Mouse (Mus musculus): ENCODE data around the gene Gm6034. TPM values are rescaled to one million over a fixed set of nuclear protein-coding genes. Genes with fewer than 3 reads are reported as not detected.
"Not testable (repeated sequence)": the region's sequence is repeated elsewhere in the genome, so short reads cannot be mapped to it uniquely, and the experiment has no call there.

The Gm6034 gene
- polyA plus RNA-seq, 1 experiment = 0.22 TPM

DNA sequence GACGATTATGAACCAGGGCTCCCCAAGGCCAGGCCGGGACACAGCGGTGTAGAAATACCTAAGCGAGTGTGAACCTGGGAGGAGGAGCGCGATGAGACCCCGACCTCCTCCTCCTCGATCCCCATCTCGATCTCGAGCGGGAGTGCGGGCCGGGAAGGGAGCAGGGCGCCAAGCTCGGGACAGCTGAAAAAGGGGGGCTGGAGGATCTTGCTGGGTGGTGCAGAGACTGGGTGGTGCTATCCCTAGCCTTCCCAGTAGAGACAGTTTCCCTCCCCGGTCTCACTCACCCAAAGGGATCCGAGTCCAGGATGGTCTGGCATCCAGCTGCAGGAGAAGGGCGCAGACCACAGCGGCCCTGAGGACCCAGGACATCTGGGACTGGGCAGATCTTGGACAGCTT lies 706 bp upstream of the Gm6034 start:
- Histone ChIP-seq H3K4me1 (replicated peaks; ENCODE audit: control insufficient read depth, insufficient read depth, low read length) (peaks cover 22% of the 10 kb centered on the region), H3K4me3 (ENCODE audit: control insufficient read depth, insufficient read depth, low read length) (peak overlapping the region; percentile 60)
- H3K36me3 ChIP-seq (ENCODE audit: control insufficient read depth, insufficient read depth, low read length); H3K27ac ChIP-seq (ENCODE audit: control insufficient read depth, insufficient read depth, low read length); DNase-seq; H3K27me3 ChIP-seq (ENCODE audit: control insufficient read depth, insufficient read depth, low read length): not testable (repeated sequence)
- TF ChIP-seq CTCF (IDR thresholded peaks at IDR 0.05; ENCODE audit: borderline replicate concordance, control insufficient read depth, extremely low read depth, insufficient read depth, low read length, poor library complexity) = 0 out of 2 replicates have a peak, but pooled peaks have one; percentile 20
- 2% methylated on average over 19 of the region's 19 CpGs for WGBS

DNA sequence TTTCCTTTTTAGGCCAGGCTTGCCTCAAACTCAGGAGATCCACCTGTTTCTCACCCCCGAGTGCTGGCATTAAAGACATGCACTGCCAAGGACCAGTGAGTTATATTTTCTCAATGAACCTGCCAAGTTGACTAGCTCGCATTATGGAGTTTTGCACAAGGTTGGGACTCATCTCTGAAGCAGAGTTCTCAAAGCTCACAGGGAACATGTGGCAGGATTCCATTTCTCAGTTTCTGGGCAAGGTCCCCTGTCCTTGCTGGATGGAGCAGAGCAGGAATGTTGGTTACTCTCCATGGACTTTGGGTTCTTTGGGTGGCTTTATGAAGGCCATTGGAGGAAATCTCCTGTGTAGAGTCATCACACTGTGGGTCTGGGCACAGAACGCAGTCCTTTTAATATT lies 525 bp downstream of the Gm6034 start:
- H3K27ac ChIP-seq (ENCODE audit: control insufficient read depth, insufficient read depth, low read length) = peak overlapping the region; percentile 86
- H3K4me1 ChIP-seq (replicated peaks; ENCODE audit: control insufficient read depth, insufficient read depth, low read length) = peaks cover 22% of the 10 kb centered on the region
- WGBS = 18% methylated on average over 3 of the region's 3 CpGs
- H3K4me3 ChIP-seq (ENCODE audit: control insufficient read depth, insufficient read depth, low read length) = peak overlapping the region; percentile 95
- no peak for DNase-seq
- no peaks in the 10 kb centered on the region for H3K36me3 ChIP-seq (ENCODE audit: control insufficient read depth, insufficient read depth, low read length)
- H3K27me3 ChIP-seq (ENCODE audit: control insufficient read depth, insufficient read depth, low read length) = no peaks in the 10 kb centered on the region
- TF ChIP-seq CTCF (IDR thresholded peaks at IDR 0.05; ENCODE audit: borderline replicate concordance, control insufficient read depth, extremely low read depth, insufficient read depth, low read length, poor library complexity) (no peak), POLR2A (IDR thresholded peaks at IDR 0.05; ENCODE audit: control insufficient read depth, extremely low read depth, insufficient read depth, low read length, poor library complexity) (no peak)

- WGBS = 94% methylated on average over 25 of the region's 25 CpGs
- H3K36me3 ChIP-seq (ENCODE audit: control insufficient read depth, insufficient read depth, low read length) = not testable (repeated sequence)
These were observed 15.2 kb downstream of the Gm6034 start for GRCm38 (mm10) chr17:36057927-36058326.

GRCm38 (mm10) chr17:36058362-36058761 lies 15.6 kb downstream of the Gm6034 start, which contains the start of gene Gm11127:
Gene Gm11127, minus strand, starts transcription at chr17:36058371.
- H3K4me3 ChIP-seq (ENCODE audit: control insufficient read depth, insufficient read depth, low read length); H3K4me1 ChIP-seq (replicated peaks; ENCODE audit: control insufficient read depth, insufficient read depth, low read length); H3K27me3 ChIP-seq (ENCODE audit: control insufficient read depth, insufficient read depth, low read length); DNase-seq; H3K36me3 ChIP-seq (ENCODE audit: control insufficient read depth, insufficient read depth, low read length); H3K27ac ChIP-seq (ENCODE audit: control insufficient read depth, insufficient read depth, low read length): not testable (repeated sequence)
- WGBS = 81% methylated on average over 1 of the region's 1 CpGs

More at GRCm38 (mm10) chr17:36057927-36058326, 15.2 kb downstream of the Gm6034 start:
- H3K4me3 ChIP-seq (ENCODE audit: control insufficient read depth, insufficient read depth, low read length); DNase-seq; H3K27me3 ChIP-seq (ENCODE audit: control insufficient read depth, insufficient read depth, low read length); H3K27ac ChIP-seq (ENCODE audit: control insufficient read depth, insufficient read depth, low read length); H3K4me1 ChIP-seq (replicated peaks; ENCODE audit: control insufficient read depth, insufficient read depth, low read length): not testable (repeated sequence)

- no peaks in the 10 kb centered on the region for H3K27me3 ChIP-seq (ENCODE audit: control insufficient read depth, insufficient read depth, low read length)
- H3K36me3 ChIP-seq (ENCODE audit: control insufficient read depth, insufficient read depth, low read length) = no peaks in the 10 kb centered on the region
- TF ChIP-seq CTCF (IDR thresholded peaks at IDR 0.05; ENCODE audit: borderline replicate concordance, control insufficient read depth, extremely low read depth, insufficient read depth, low read length, poor library complexity) (no peak), POLR2A (IDR thresholded peaks at IDR 0.05; ENCODE audit: control insufficient read depth, extremely low read depth, insufficient read depth, low read length, poor library complexity) (no peak)
- peak; percentile 95 for DNase-seq
- H3K4me1 ChIP-seq (replicated peaks; ENCODE audit: control insufficient read depth, insufficient read depth, low read length) = peaks cover 4% of the 10 kb centered on the region; the same call in 1 of the 2 replicates
- 33% methylated on average over 2 of the region's 2 CpGs for WGBS
- no peak overlapping the region for H3K27ac ChIP-seq (ENCODE audit: control insufficient read depth, insufficient read depth, low read length)
- no peak overlapping the region for H3K4me3 ChIP-seq (ENCODE audit: control insufficient read depth, insufficient read depth, low read length)
These were observed 18.1 kb downstream of the Gm6034 start for GRCm38 (mm10) chr17:36060829-36061228.

- not testable (repeated sequence) for H3K27me3 ChIP-seq (ENCODE audit: control insufficient read depth, insufficient read depth, low read length)
These were observed 39.1 kb downstream of the Gm6034 start for GRCm38 (mm10) chr17:36081901-36082300.

GRCm38 (mm10) chr17:36082519-36083232 lies 39.9 kb downstream of the Gm6034 start:
- not testable (repeated sequence) for H3K36me3 ChIP-seq (ENCODE audit: control insufficient read depth, insufficient read depth, low read length); H3K27me3 ChIP-seq (ENCODE audit: control insufficient read depth, insufficient read depth, low read length); H3K27ac ChIP-seq (ENCODE audit: control insufficient read depth, insufficient read depth, low read length); DNase-seq
- WGBS = 35% methylated on average over 6 of the region's 6 CpGs
- H3K4me3 ChIP-seq (ENCODE audit: control insufficient read depth, insufficient read depth, low read length) = peak overlapping the region; percentile 57
- peaks cover 14% of the 10 kb centered on the region for H3K4me1 ChIP-seq (replicated peaks; ENCODE audit: control insufficient read depth, insufficient read depth, low read length)

More at GRCm38 (mm10) chr17:36081901-36082300, 39.1 kb downstream of the Gm6034 start:
- not testable (repeated sequence) for H3K36me3 ChIP-seq (ENCODE audit: control insufficient read depth, insufficient read depth, low read length); DNase-seq; H3K4me3 ChIP-seq (ENCODE audit: control insufficient read depth, insufficient read depth, low read length); H3K27ac ChIP-seq (ENCODE audit: control insufficient read depth, insufficient read depth, low read length)
- peaks cover 14% of the 10 kb centered on the region for H3K4me1 ChIP-seq (replicated peaks; ENCODE audit: control insufficient read depth, insufficient read depth, low read length)

Data from thymus, adult 2 months (tissue).